Mouse (Mus musculus): ENCODE results near the gene Ksr1. TPM values are rescaled to one million over a fixed set of nuclear protein-coding genes. Genes with fewer than 3 reads are reported as not detected.

The Ksr1 gene
- polyA plus RNA-seq, 1 experiment, result 12.2 TPM

DNA sequence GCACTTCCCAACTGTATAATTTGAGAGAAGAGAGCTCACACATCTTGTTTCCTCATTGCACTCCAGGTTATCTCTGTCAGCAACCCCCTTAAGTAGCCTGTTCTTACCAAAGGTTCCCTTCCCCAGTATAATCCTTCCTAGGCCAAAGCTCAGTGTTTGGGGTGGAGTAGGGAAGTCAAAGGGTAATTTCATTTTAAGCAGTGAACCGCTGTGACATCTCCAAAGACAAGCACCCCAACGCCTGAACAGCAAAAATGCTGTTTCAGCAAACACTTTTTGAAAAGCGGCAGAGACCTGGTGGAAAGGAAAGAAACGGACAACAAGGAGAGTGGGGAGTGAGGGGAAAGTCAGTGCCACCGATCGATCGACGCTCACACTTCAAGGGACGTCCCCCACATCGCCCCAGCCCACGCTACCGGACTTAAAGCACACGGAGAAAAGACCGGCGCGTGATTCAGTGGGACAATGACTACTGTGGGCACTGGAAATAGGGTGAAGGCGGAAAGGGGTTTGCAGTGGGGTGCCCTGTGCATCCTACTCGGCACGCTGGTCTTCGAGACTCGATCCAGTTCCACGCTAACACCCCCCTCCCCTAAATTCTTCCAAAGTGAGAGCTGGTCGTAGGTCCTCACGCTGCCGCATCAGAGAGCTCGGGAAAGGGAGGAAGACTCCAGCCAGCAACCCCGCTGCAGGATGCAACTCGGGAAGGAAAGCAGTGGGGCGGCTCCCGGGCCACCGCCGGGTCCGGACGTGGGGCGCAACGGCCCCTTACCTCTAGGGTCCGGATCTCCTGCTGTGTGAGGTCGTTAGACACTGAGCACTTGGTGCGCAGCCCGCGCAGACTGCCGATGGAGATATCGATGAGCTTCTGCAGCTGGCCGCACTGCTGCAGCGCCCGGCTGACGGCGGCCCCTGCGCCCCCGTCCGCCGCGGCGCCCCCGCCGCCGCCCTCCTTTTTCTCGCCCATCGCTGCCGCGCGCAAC is 633 bp downstream of the Ksr1 start:
- DNase-seq (ENCODE audit: low spot score), result no peak

GRCm38 (mm10) chr11:79144741-79145140 is 1.5 kb downstream of the Ksr1 start:
- no peak for DNase-seq (ENCODE audit: low spot score)

DNA sequence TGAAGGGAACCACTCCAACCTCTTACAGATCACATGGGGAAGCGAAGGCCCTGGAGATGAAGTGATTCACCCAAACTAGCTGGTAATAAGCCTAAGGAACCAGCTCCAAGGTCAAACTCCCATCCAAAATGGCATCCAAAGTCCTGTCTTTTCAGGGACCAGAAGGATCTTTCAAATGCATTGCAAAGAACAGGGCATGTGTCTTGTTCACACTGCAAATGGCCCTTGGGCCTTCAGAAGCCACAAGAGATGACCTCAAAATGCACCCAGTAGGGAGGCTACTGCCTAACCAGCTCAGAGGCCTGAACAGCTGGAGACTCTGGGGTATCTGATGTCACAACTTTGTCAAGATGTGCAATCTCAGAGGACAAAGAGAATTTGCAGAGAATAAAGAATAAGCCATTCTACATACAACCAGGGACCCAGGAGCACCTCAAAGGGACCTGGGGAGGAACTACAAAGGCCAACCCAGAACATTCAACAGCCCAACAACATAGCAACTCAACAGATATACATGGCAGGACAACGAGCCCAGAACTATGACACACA is 2.1 kb downstream of the Ksr1 start:
- DNase-seq (ENCODE audit: low spot score), result no peak

GRCm38 (mm10) chr11:79143322-79143721 is 2.9 kb downstream of the Ksr1 start:
- no peak for DNase-seq (ENCODE audit: low spot score)

DNA sequence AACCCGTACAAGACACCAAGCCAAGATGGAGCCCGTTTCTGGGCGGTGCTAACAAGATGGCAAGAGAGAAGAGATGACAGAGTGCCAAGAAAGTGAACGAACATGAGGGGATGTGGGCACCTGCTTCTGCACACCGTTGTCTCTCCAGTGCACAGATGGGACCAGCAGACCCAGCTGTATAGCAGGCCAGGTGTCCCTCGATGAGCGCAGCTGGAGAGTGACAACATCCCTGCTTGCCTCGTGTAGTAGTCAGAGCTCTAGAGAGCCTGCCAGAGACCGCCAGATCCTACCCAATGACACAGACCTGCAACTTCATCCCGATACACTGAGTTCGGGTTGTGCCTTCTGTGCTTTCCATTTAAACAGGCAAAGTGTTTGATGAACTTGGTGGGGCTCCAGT is 3.8 kb downstream of the Ksr1 start:
- no peak for DNase-seq (ENCODE audit: low spot score)

DNA sequence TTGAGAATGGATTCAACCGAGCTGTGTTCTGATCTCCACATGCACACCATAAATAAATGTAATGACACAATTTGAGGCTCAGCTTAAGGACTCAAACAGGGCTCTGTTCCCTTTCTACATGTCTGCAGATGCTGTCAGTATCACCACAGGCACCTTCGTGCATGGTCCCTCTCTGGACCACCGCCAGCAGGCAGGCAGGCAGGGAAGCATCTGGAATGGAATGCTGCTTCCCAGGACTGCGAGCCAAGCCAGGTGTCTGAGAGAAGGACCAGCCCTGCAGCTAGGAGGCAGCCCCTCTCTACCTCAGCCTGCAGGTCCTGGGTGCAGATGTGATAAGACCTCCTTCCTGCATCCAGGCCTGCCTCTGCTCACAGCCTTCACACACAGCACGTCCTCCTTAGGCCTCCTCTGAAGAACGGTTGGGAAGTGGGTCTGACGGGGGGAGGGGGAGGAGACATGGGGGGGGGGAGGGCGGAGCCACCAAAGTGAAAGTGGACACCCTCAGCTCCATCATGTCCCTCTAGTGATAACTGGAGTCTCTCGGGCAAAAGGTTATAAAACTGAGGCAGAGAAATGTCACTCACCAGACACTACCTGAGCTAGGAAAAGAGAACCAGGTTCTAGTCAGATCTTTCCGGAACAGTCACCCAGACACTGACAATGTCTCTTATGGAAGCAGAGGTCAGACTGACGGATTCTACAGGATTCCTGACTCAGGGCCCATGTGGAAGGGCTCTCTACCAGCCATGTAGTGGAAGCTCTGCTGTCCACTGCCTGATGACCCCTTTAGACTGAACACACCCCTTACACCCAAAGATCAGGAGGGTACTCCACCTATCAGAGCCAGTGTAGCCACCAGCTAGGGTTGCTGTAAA is 4.7 kb downstream of the Ksr1 start:
- no peak for DNase-seq (ENCODE audit: low spot score)

GRCm38 (mm10) chr11:79140511-79140888 is 5.7 kb downstream of the Ksr1 start:
- no peak for DNase-seq (ENCODE audit: low spot score)

- no peak for DNase-seq (ENCODE audit: low spot score)
Observed at GRCm38 (mm10) chr11:79139878-79140510, 6.2 kb downstream of the Ksr1 start.

DNA sequence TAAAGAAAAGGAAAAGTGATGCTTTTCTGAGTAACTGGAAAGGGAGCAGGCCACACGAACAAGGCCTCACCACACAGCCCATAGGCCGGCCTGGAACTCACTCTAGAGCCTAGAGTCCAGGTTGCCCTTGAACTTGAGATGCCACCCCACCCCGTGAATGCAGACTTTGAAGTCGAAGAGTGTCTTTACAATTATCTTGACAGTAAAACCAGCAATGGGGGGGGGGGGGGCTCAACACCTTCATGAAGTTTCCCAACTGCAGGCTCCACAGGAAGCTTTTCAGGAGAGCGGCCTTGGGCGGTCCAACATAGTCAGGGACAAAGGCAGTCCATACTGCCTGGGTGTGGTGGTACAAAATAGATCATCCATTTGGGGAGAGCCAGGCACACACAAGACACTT is 7.6 kb downstream of the Ksr1 start:
- DNase-seq (ENCODE audit: low spot score), result no peak

GRCm38 (mm10) chr11:79137245-79137644 is 9.0 kb downstream of the Ksr1 start:
- no peak for DNase-seq (ENCODE audit: low spot score)

DNA sequence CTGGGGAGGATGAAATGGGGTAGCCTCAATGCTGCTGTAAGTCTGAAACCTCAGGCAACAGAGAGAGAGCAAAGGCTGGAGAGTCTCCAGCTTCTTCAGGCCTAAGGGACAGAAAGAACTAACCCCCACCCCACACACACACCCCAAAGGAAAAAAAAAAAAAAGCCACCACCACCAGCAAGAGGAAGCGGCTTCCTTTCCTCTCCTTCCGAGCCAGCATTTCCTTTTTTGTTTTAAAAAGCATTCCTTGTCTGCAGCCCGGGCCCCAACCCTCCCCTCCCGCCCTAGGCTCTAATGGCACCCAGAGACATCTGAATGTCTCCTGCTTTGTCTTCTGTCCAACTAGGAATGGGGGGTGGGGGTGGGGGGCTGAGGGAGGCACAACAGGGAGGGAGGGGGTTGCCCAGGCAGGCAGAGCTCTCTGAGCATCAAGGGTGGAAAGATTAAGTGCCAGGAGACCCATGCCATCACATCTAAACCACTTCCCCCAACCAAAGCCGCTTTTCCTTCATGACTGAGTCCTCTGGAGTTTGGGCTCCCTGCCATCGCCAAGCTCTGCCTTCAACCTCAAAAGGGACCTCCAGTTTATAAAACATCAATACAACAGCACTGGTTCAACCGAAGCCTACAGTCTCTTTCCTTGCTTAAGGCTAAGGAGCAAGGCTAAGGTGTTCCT is 10.4 kb downstream of the Ksr1 start:
- DNase-seq (ENCODE audit: low spot score), result no peak

- DNase-seq (ENCODE audit: low spot score), result no peak
Observed at GRCm38 (mm10) chr11:79135105-79135503, 11.1 kb downstream of the Ksr1 start.

- no peak for DNase-seq (ENCODE audit: low spot score)
Observed at GRCm38 (mm10) chr11:79134416-79135104, 11.6 kb downstream of the Ksr1 start.

- no peak for DNase-seq (ENCODE audit: low spot score)
Observed at GRCm38 (mm10) chr11:79133961-79134360, 12.2 kb downstream of the Ksr1 start.

- no peak for DNase-seq (ENCODE audit: low spot score)
Observed at GRCm38 (mm10) chr11:79133051-79133450, 13.2 kb downstream of the Ksr1 start.

DNA sequence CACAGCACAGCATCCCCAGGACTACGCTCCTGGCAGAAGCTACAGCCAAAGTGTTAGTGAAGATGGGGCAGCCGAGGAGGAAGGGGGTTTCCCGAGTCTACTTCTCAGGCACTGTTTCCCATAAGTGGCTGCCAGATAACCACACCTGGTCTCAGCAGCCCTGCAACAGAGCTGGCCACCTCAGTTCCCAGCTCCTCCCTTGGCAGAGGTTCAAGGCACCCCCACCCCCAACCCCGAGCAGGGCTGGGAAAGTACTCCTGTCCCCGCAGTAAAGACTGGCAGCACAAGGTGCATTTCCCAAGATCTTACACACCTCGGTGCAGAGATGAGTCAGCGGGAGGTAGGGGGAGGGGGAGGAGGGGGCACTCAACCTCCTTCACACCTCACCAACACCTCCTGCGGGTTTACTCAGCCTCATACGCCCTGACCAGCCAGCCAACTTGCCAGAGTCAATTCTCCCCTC is 14.2 kb downstream of the Ksr1 start:
- DNase-seq (ENCODE audit: low spot score), result no peak

- DNase-seq (ENCODE audit: low spot score), result no peak
Observed at GRCm38 (mm10) chr11:79129388-79130356, 16.5 kb downstream of the Ksr1 start.

DNA sequence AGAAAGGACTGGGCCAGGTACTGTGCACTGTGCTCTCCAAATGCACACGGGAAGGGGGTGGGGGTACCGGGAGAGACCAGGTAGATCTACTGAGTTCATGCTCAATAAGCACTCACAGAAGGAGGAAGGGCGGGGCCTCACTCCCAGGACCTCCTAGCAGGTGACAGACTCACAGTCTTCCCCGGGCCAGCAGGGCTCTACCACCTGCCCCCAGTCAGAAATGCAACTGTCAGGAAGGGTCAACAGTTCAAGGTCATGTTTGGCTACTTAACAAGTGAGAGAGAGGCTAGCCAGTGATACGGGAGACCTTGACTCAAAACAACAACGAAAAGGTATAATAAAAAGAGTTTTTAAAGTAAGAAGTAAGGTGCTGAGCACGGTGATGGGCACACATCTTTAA is 18.0 kb downstream of the Ksr1 start:
- no peak for DNase-seq (ENCODE audit: low spot score)

DNA sequence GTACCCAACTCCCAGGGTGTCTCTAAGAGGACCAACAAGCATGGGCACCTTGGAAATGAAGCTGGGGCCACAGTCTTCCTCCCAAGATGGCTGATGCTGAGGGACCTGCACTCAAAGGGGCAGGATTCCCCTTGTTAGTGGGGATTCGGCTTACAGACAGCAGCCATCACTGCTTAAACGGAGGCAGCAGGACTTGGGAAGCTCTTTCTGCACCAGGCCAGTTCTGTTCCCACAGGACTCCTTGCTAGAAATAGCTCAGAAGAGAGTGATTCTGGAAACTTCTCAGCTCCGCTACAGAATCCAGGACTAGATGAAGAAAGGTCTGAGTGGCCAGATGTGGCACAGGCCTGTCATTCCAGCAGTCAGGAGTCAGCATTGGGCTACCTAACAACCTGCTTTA is 19.2 kb downstream of the Ksr1 start:
- DNase-seq (ENCODE audit: low spot score), result no peak
